Mouse (Mus musculus): ENCODE results near the gene Prep.
"Not testable (repeated sequence)": the region's sequence is repeated elsewhere in the genome, so short reads cannot be mapped to it uniquely, and the experiment has no call there.

The Prep gene

DNA sequence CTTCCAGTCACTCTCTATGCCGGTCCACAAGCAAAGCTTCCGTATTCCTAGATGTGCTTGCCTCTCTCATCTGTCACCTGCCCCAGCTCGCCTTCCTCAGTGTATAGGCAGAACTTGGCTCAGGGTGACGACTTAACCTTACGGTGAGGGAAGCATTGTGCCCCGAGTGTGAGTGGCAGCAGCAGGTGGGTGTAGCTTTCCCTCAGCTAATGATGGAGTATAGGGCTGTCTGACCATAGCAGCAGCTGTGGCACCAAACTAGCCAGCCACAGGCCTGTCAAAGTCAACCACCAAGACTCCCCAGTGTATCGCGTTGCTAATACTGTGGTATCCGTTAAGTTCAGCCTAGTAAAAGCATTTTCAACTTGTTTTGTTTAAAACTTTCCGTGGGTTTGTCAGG is 9.6 kb downstream of the Prep start:
- DNase-seq (ENCODE audit: low spot score): no peak

DNA sequence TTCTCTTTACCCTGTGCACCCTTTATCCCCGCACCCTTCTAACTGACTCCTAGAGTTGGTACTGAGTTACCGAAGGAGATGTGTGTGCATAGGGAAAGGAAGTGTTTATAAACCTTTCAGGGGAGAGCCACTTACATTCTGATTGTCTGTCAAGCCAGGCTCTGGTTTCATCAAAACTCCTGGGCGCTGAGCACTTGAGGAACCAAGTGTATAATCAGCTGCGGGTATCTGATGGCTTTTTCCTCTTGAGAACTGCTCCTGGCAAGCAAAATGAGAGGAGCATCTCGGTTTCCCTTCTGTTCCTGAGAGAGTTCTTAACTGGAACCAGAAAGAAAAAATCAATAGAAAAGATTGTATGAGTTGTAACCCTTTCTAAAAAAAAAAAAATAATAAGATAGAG is 10.3 kb downstream of the Prep start:
- DNase-seq (ENCODE audit: low spot score): no peak

DNA sequence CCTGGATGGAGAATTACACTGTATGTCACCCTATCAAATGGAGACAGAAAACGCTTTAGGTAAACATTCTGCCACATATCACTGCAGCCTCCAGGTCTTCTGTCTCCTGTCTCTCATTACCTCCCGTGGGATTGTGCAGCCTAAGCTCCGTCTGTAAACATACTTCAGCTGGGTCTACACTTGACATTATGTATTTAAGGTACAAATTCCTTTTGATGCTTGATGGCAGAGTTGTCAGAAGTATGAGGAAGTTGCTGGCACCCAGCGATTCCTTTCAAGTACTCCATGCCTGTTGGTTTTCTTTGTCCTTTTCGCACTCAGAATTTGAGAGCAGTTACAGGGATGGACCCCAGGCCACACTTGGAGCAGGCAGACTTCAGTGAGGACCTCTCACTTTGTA is 12.8 kb downstream of the Prep start:
- DNase-seq (ENCODE audit: low spot score): no peak

DNA sequence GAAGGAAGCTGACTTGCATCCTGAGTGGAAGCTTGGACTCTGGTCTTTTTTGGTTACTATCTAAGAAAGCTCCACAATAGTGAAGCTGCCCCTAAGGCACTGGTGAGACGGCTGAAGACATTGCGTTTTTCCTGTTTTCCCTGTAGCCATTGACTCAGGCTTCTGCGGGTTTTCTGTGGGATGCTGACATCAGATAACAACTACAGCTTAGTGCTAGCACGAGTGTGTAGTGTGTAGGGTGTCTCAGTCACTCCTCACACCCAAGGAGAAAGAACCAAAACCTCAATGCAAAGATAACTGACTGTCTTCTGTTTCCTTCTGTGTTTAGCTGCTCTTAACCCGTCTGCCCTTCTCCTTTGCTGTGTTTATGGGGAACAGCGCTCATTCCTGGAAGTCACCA is 13.5 kb downstream of the Prep start:
- no peak for DNase-seq (ENCODE audit: low spot score)

DNA sequence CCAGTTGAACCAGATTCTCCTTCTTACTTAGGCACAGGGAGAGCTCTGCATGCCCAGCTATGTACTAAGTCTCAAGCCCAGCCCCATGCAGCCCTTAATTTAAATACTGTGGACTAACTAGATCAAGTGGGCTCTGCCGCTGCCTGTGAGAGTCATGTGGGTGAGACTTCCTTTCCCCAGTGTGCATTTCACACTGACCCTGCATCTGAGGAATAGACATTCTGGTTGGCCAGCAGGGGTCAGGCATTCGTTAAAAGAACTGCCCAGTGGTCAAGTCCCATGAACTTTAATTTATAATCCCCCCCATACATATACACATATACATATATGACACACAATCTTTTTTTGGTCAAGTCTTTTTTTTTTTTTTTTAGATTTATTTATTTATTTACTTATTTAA is 15.7 kb downstream of the Prep start:
- DNase-seq (ENCODE audit: low spot score): no peak

DNA sequence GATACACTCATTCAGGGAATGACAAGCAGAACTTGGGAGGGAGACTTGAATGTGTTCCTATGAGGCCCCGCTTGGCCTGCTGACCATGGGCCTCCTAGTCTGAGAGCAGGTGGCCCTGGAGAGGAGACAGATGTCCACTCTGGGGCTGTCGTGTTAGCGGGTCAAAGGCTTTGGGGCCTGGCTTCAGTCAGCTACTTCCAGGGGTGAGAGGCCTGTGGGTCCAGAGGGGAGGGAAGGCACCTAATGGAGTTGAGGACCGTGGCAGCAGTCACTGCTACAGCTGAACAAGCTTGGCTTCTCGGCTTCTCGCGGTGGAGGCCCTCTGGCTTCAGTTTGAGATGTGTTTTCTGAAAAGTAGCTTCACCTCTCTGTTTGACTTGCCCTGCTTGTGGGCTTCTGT is 17.0 kb downstream of the Prep start:
- DNase-seq (ENCODE audit: low spot score): not testable (repeated sequence)

DNA sequence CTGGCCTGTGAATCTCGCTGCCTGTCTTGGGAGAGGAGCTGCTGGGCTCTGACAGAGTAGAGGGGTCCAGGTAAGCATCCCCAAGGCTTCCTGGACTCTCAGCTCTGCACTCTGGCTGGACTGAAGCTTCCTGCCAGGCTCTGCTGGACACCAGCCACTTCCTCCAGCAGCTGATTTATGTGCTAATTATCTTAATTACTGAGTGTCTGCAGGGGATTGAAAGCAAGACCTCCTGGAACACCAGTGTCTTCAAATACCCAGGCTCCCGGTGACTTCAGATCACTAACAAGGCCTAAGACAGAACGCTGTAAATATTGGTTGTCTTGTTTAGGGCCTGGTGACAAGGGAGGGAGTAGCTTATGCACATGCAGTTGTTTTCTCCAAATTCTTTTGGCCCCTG is 17.5 kb downstream of the Prep start:
- no peak for DNase-seq (ENCODE audit: low spot score)

DNA sequence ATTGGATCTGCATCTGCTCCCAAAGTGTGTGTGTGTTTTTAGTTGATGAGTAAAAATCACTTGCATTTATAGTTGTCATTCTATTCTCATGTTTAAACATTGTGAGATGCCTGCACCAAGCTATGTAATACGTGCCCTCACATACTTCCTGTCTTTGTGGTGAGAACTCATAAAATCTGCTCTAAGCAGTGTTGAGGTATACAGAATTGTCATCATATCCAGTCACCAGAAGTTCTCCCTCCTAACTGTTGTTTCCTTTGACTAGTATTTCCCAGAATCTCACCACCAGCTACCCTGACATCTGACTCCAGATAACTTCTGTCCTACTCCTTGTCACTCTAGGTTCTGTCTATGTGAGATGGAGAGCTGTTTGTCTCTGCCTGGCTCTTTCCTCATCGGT is 18.3 kb downstream of the Prep start:
- DNase-seq (ENCODE audit: low spot score): no peak

DNA sequence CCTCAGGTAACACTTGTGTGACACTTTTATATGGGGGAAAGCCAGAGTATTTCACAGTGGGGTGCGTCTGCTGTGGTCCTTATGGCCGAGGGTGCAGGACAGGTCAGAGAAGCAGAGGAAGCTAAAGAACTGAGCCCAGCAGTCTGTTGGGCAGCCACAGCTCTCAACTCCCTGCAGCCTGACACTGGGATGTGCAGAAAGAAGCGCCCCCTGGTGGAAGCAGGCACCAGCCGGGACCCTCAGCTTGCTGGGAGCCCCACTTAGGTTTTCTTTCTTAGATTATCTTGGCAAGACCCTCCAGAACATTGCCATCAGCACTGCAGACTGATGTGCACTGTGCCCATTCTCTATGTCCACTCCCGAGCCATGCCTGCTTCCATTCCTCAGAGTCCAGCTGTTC is 19.6 kb downstream of the Prep start:
- DNase-seq (ENCODE audit: low spot score): no peak

DNA sequence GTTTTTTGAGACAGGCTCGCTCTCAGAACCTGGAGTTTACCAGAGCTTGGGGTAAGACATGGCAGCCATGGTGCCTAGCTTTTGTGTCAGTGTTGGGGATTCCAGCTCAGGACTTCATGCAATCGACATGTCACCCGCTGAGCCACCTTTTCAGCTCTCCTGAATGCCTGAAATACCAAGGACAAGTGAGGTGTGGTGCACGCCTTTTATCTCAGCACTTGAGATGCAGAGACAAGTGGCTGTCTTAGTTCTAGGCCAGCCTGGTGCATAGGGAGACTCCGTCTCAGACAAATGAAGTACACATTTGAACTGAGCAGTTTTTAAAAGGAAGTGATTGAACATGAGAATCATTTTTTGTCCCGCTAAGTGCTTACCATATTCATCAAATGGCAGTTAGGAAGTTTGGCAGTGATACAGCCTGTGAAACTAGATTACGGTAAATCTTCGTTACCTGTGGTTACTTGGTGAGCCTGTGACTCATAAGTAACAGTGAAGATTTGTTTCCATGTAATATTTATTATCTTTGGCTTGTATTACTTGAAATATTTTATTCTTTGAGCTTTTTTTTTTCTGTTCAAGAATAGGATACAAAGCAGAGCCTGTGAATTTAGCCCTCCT is 24.6 kb downstream of the Prep start:
- DNase-seq (ENCODE audit: low spot score): no peak

DNA sequence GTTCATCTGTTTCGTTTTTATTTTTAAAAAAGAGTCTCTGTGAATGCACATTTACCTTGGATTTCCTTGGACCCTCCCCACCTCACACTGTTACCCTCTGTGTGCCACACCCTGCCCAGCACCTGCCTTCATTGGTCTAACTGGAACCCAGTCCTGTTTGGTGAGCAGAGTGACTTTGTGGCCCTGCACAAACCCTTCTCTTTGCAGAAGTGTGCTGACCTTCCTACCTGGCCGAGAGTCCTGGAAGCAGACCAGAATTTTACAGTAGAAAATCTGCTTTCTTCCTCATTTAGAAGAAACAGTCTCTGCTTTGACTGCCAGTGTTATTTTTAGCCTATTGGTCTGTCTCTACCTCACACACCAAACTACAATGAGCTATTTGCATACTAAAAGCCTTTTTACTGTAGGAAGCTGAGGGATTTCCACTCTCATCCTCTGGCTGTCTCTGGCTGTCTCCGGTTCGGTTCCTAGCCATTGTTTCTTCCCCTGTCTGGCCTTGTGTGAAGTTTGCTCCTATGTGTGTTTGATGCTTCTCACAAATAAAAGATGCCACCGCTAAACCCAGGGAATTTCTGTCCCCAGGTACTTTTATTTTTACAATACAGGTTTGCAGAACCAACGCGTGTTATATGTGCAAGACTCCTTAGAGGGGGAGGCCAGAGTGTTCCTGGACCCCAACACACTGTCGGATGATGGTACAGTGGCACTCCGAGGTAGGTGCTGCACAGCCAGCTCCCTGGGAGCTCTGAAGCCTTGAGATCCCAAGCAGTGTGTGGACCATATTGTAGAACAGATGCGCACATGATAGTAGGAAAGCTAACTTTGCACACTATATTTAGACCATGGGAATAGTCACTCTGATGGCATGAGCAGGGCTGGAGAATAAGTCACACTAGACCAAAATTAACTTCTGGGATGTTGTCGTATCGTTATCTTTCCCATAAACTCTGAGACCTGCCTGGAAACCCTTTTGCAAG is 25.4 kb downstream of the Prep start:
- no peak for DNase-seq (ENCODE audit: low spot score)

DNA sequence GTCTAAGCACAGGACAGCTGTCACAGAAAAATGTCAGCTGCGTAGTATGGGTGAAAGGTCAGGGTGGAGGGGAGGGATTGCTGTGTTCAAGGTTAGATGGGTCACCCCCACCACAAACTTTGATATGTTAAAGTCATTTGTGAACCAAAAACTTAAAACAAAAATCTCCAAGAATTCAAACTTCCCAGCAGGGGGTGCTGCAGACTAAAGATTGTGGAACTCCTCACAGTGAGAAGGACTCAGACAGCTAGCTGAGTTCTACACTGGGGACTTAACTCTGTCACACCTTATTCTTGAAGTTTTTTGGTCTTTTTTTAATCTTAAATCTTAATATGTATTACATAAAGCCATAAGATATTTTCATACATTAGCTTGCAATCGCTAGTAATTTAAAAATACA is 31.7 kb downstream of the Prep start:
- no peak for DNase-seq (ENCODE audit: low spot score)

DNA sequence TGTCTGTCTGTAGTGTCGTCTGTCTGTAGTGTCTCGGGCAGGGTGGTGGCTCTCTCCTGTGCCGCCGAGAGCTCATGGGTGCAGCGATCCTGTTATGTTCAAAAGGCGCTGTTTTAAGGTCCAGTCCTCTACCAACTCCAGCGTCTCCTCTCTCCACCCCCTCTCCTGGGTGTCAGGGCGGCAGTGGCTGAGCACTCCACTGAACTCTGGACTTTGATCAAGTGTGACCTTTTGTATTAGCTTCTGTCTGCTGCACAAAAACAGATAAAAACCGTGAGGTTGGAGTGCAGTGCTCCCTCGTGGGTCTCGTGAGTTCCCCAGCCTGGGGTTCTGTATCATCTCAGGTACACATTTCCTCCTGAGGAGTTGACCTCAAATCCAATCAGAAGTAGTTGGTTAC is 33.5 kb downstream of the Prep start:
- no peak for DNase-seq (ENCODE audit: low spot score)

DNA sequence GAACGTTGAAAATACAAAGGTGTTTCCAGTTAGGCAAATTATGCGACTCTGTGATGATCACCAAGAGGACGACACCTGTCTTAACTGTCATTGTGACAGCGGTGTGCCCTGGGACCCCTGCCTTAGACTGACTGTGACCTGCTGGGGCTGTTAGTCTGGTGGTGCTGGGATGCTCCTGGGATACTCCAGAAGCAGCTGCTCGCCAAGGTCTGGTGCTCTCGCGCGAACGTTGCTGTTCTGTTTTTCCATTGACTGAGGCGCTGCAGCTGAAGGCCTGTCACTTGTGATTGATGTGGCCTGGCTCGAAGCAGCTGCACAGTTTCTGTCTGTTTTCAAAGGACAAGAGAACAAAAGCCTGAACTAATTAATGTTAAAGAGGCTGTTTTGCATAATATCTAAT is 36.2 kb downstream of the Prep start:
- DNase-seq (ENCODE audit: low spot score): no peak

DNA sequence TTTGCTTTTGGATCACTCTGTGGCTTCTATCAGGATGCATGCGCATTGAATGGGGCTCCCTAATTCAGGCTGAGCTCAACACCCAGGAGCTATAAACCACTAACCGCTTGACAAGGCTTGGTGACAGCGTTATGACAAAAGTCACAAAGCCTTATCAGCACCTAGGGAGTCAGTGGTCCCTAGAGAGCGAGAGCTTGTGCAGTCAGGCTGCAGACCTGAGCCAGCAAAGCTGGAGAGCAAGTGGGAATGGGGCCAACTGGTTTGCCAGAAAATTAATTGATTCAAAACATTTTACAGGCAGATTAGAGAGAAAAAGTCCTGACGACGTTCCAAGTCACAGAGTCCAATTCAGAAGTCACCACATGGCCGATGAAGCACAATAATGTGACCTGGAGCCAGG is 37.1 kb downstream of the Prep start:
- no peak for DNase-seq (ENCODE audit: low spot score)

DNA sequence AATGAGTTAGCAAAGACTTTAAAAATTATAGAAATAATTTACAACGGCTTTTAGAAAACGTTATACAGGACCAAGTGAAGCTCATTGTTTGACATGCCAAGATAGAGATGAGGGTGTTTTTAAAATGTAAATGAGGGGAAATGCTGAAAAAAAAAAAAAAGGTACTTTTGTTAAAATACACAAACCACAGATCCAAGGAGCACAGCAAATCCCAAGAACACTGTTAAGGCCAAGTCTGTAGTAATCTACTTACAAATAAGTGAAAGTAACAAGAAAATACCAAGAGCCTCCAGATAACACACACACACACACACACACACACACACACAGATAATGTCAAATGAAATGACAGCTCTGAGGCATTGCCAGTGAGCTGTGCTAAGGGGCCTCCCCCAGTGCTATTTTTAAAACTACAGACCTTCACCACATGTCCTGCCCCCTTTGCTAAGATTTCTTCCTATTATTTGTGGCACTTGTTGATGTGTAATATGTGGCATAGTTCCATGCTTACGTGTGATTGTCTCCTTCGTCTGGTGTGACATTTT is 37.6 kb downstream of the Prep start:
- no peak for DNase-seq (ENCODE audit: low spot score)

DNA sequence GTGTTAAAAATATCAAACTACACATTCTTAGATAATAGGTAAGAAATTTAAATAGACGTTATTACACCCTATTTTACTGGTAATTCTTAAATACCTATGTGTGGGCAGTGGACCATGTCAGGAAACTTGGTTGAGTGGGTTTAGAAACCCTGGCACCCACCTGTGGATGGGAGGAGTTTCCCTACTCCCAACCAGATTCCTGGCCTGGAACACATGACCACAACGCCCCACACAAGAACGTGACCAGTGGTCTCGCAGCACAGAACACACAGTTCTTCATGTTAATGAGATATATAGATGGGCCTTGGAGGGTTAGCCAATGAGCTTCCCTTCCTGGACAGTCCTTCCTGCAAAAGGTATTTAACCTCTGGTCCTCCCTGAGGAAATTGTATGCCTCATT is 39.5 kb downstream of the Prep start:
- DNase-seq (ENCODE audit: low spot score): no peak

DNA sequence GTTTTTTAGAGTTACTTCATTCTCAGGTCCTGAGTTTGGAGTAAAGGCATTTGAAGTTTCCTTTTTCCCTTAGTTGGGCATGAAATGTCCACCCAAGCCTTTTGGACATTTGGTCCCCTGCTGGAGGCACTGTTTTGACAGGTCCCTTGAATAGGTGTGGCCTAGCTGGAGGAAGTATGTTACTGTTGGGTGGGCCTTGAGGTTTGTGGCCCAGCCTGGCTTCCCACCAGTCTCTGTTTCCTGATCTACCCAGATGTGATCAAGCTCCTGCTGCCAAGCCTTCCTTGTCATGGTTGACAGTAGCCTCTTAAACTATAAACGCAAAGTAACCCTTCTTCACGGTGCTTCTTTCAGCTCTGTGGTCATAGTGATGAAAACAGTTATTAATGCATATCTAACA is 40.3 kb downstream of the Prep start:
- no peak for DNase-seq (ENCODE audit: low spot score)

DNA sequence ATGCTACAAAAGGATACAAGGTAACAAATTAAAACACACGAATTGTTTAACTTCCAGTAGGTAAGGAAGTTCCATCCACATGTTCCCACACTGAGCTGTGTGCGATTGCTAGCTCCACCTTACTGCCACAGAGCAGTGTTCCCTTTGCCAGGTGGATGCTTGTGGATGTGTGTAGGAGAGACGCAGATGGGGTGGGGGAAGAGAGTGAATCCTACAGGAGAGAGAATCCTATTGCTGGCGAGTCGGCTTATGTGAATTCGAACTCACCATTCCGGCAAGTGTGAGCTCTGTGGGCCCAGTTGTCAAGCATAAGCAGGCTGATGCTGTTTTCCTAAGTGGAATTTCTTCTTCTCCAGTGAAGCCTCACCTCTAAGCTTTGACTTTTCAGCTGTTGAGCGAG is 42.0 kb downstream of the Prep start:
- no peak for DNase-seq (ENCODE audit: low spot score)

DNA sequence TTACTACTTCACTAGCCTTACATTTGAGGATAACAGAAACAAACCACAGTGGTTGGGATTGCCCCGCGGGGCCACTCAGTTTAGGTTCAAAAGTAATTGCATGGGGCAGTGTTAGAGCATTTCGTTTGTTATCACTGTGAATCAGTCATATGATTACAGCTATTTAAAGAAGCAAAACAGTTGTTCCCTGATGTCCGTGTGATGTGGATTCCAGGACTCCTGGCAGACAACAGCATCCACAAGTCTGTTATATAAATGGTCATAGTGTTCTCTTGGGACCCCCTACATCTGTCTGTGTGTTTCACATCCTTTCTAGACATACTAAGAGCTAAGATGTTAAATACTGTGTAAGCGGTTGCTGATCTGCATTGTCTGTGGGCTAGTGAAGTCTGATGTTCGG is 43.0 kb downstream of the Prep start:
- no peak for DNase-seq (ENCODE audit: low spot score)

DNA sequence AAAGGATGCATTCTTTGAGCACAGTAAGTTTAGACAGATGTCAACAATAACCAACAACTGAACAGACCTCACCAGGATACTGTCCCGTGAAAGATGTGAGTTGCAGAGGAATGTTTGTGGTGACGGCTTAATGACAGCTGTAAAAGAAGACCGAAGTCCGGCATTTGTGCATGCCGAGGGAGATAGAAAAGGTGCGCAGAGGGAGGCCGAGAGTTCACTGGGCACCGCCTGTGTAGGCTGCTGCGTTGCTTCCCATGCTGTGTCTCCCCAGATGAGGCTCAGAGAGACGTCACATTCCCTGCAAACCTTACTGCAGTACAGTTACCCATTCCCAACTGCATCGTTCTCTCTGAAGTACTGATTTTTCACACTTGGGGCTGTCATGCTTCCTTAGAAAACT is 45.9 kb downstream of the Prep start:
- DNase-seq (ENCODE audit: low spot score): no peak

DNA sequence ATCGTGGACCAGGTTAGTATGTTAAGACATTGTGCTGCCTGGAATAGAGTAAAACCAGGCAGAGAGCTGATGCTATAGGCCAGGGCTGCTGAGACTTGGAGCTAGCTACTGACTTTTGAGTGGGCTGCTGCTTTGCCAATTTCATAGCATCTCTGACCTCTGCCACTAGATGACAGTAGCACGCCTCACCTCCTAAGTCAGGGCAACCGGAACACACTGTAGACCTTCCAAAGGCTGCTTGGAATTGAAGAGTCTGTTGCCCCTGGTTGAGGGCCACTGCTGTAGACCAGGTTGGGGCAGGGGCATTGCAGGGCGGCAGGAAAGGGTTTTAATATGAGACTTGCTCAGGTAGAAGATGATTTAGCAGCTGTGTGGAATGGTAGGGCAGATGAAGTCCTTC is 47.5 kb downstream of the Prep start:
- DNase-seq (ENCODE audit: low spot score): no peak

DNA sequence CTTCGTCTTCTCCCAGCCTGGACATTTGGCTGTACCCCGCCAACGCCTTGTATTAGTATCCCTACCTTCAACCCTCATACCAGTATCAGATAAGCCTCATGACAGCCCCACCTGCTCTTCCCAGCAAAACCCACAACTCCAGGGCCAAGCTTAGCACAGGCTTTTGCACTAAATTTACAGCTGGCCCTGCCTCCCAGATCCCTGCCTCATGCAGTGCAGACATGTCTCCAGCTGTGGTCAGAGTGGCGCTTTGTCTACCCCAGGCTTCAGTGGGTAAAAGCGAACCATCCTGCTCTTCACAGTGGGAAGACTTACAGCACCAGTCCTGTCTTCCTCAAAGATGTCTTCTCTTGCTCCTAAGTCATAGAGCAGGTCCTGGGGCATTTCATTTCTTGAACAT is 49.8 kb downstream of the Prep start:
- DNase-seq (ENCODE audit: low spot score): no peak

DNA sequence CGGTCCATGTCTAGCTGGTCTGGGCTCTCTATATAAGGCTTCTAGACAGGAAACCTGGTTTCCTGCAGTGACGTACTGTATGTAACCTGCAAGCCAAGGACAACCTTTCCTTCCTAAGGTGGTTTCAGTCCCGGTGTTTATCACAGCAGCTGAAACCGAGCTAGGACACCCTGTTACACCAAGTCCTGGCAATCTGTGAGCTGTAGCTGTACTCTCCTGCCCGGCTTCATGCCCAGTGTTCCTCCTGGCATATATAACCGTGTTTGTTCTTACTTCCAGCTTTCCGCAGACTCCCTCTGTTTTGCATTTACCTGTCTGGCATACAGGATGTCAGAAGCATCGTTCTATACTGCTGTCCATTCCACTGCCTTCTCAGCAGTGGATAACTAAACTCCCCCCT is 51.4 kb downstream of the Prep start:
- no peak for DNase-seq (ENCODE audit: low spot score)
